Mouse (Mus musculus) thymus, adult 2 months (tissue): ENCODE measurements at regions not wholly inside any gene's neighbourhood (a gene's known extent, or its start where the extent isn't known, plus 50 kb on each side); places are given as distances from the start of the nearest gene placed in this dataset.

Source experiments
- DNase-seq: peaks from one replicate; pipeline ENCODE4 v3.0.0; 2021
- H3K27ac ChIP-seq: fragments of 200-500 bp; 2 replicates; pipeline ENCODE4 v1.5.1; 2012; ENCODE audit warnings: low read length, control low read depth; ENCODE audit not compliant: control insufficient read depth, insufficient read depth
- H3K27me3 ChIP-seq: fragments of 200-500 bp; 2 replicates; pipeline ENCODE4 v1.6.1; 2012; ENCODE audit warnings: mild to moderate bottlenecking, low read length, moderate library complexity, mixed read lengths; ENCODE audit not compliant: control insufficient read depth, insufficient read depth
- H3K36me3 ChIP-seq: fragments of 200-500 bp; 2 replicates; pipeline ENCODE4 v1.6.1; 2012; ENCODE audit warnings: mild to moderate bottlenecking, low read length, moderate library complexity; ENCODE audit not compliant: control insufficient read depth, insufficient read depth
- H3K4me1 ChIP-seq: fragments of 200-500 bp; replicated peaks from 2 replicates; pipeline ENCODE4 v1.6.1; 2012; ENCODE audit warnings: low read length; ENCODE audit not compliant: control insufficient read depth, insufficient read depth
- H3K4me3 ChIP-seq: fragments of 200-500 bp; 2 replicates; pipeline ENCODE4 v1.5.1; 2012; ENCODE audit warnings: mild to moderate bottlenecking, low read length, control low read depth, moderate library complexity; ENCODE audit not compliant: control insufficient read depth, insufficient read depth
- CTCF ChIP-seq: fragments of 200-500 bp; IDR thresholded peaks from 2 replicates; pipeline ENCODE4 v1.5.1; 2012; ENCODE audit warnings: mild to moderate bottlenecking, control low read depth, low read length, moderate library complexity, borderline replicate concordance; ENCODE audit not compliant: control insufficient read depth, poor library complexity, insufficient read depth; ENCODE audit errors: extremely low read depth
- POLR2A ChIP-seq: fragments of 200-500 bp; IDR thresholded peaks from 2 replicates; pipeline ENCODE4 v1.6.1; 2012; ENCODE audit warnings: mild to moderate bottlenecking, low read length, control low read depth, moderate library complexity; ENCODE audit not compliant: control insufficient read depth, poor library complexity, insufficient read depth; ENCODE audit errors: extremely low read depth
- WGBS: fragments of 180-500 bp; shearing (Covaris S2); methylation state at CpG from one replicate; pipeline ENCODE4 v1.1.7; 2018; 5-methylcytosine and 5-hydroxymethylcytosine counted together

DNA sequence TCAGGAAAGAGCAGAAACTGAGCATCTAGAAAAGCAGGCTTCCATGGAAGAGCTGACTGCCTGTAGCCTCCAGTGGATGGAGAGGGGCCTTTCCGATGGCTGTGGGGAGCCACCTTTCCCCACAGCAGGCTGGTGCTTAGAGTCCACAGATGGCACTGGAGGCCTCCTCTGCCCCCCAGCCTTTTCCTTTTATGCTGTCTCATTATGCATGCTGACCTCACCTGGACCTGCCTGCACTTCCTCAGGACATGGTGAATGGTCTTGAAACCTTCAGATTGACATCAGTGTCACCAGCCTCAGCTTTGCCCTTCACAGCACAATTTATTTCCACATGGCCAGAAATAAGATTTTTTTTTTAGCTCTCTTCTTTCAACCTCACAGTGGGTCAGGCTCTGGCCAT lies 205.8 kb upstream of the Nlrp1b start:
- Histone ChIP-seq H3K4me3 (no peak overlapping the region), H3K27ac (no peak overlapping the region), H3K36me3 (no peaks in the 10 kb centered on the region), H3K4me1 (no peaks in the 10 kb centered on the region), H3K27me3 (no peaks in the 10 kb centered on the region; the same call in 1 of the 2 replicates)
- no peak for TF ChIP-seq POLR2A
- no peak for DNase-seq
- 87% methylated on average over 1 of the region's 1 CpGs for WGBS

DNA sequence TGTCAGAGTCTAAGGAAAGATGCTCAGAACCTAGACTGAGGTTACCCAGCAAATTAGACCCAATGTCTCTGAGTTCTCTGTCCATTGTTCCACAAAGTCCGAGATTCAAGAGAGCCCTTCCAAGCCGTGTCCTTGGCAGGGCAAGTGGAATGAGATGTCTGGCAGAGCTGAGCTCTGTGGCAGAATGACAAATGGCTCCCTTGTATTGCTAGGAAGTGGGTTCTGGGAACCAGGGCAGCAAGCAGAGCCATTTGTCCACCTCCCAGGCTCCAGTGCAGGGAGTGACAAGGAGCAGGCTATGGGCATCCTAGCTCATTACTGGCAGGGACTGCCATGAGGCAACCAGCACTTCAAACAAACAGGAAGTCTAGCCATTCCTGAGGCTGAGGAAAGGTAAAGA lies 206.3 kb upstream of the Nlrp1b start:
- TF ChIP-seq POLR2A (no peak), CTCF (no peak)
- WGBS: 40% methylated on average over 2 of the region's 2 CpGs
- Histone ChIP-seq H3K27ac (no peak overlapping the region), H3K36me3 (no peaks in the 10 kb centered on the region), H3K4me1 (no peaks in the 10 kb centered on the region), H3K27me3 (no peaks in the 10 kb centered on the region; the same call in 1 of the 2 replicates), H3K4me3 (no peak overlapping the region)
- no peak for DNase-seq

DNA sequence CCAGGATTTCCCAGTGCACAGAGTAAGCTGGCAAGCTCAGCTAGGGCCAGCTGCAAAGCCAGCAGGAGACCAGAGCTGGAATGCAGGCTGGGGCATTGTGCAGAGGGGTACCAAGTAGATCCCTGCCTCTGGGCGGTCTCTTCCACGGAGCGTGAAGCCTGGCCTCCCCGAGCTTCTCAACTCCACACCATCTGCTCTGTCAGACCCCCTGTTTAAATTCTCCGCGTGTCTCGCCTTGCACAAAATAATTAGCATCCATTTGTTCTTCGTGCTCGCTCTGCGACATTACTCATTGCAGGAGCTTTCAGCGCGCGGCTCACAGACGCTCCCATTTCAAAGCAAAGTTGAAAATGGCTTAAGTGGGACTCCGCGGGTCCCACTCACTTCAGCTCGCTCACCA lies 209.3 kb upstream of the Nlrp1b start:
- no peak for DNase-seq
- TF ChIP-seq CTCF (no peak), POLR2A (no peak)
- H3K27ac ChIP-seq: no peak overlapping the region
- WGBS: 20% methylated on average over 17 of the region's 17 CpGs
- no peaks in the 10 kb centered on the region for H3K4me1 ChIP-seq
- no peak overlapping the region for H3K4me3 ChIP-seq
- H3K36me3 ChIP-seq: no peaks in the 10 kb centered on the region
- H3K27me3 ChIP-seq: no peaks in the 10 kb centered on the region; the same call in 1 of the 2 replicates

DNA sequence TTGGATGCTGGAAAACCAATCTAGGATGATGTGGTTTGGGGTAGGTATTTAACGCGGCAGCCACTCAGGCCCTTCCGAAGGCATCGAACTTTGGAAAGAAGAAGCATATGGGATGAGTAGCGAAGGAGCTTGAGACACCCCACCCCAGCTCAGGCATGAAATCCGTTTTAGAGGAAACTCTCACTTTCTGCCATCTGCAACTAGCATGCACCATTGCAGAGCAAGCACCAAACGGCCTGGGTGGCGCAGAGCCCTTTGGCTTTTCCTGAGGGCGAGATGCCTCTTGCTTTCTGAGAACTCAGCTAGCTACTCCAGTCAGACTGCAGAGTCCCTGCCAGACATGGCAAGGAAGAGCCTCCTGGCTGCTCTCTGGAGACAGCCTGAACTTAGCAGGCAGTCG lies 209.9 kb upstream of the Nlrp1b start:
- no peak for TF ChIP-seq CTCF
- TF ChIP-seq POLR2A: no peak
- Histone ChIP-seq H3K4me3 (no peak overlapping the region), H3K27ac (no peak overlapping the region), H3K27me3 (no peaks in the 10 kb centered on the region; the same call in 1 of the 2 replicates), H3K4me1 (no peaks in the 10 kb centered on the region), H3K36me3 (no peaks in the 10 kb centered on the region)
- WGBS: 60% methylated on average over 10 of the region's 10 CpGs
- no peak for DNase-seq

DNA sequence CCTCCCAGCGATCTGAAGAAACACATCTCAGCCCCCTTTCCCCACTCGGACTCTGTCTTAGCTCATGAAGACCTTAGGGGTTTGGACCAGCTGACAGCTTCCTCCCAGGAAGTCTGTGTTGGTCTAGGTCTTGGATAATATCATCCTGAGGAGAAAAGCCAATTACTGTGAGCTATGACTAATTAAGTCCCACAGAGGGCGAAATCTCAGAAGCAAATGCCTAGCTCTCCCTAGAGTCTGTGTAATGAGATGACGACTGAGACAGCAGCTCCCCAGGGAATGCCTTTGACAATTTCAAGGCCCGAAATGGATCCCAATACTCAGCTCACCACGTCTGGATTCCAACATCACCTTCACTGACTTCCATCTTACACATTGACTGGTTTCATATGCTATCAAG lies 213.5 kb upstream of the Nlrp1b start:
- no peaks in the 10 kb centered on the region for H3K36me3 ChIP-seq
- H3K4me1 ChIP-seq: no peaks in the 10 kb centered on the region
- WGBS: 70% methylated on average over 6 of the region's 6 CpGs
- H3K27ac ChIP-seq: no peak overlapping the region
- no peak overlapping the region for H3K4me3 ChIP-seq
- H3K27me3 ChIP-seq: no peaks in the 10 kb centered on the region; the same call in 1 of the 2 replicates
- TF ChIP-seq POLR2A (no peak), CTCF (no peak)
- no peak for DNase-seq

DNA sequence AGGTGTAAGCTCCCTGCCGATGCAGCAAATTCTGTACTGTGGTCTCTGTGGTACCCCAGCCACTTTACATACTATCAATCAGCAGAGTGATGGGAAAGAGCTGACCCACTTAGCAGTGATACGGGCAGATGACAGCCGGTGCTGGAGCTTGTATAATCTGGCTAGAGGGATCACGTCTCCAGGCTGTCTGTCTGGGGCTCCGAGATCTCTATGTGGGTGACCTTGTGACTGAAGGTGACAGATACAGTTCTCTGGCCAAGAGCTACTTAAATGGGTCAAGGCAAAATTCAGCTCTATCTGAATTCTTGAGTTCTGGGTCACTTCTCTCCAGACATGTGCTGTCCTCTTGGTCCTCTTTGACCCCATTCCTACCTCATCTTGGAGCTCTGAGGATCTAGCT lies 216.1 kb upstream of the Nlrp1b start:
- WGBS: 88% methylated on average over 5 of the region's 5 CpGs
- TF ChIP-seq POLR2A (no peak), CTCF (no peak)
- Histone ChIP-seq H3K4me3 (no peak overlapping the region), H3K4me1 (no peaks in the 10 kb centered on the region), H3K36me3 (no peaks in the 10 kb centered on the region), H3K27ac (no peak overlapping the region), H3K27me3 (no peaks in the 10 kb centered on the region)
- DNase-seq: no peak

DNA sequence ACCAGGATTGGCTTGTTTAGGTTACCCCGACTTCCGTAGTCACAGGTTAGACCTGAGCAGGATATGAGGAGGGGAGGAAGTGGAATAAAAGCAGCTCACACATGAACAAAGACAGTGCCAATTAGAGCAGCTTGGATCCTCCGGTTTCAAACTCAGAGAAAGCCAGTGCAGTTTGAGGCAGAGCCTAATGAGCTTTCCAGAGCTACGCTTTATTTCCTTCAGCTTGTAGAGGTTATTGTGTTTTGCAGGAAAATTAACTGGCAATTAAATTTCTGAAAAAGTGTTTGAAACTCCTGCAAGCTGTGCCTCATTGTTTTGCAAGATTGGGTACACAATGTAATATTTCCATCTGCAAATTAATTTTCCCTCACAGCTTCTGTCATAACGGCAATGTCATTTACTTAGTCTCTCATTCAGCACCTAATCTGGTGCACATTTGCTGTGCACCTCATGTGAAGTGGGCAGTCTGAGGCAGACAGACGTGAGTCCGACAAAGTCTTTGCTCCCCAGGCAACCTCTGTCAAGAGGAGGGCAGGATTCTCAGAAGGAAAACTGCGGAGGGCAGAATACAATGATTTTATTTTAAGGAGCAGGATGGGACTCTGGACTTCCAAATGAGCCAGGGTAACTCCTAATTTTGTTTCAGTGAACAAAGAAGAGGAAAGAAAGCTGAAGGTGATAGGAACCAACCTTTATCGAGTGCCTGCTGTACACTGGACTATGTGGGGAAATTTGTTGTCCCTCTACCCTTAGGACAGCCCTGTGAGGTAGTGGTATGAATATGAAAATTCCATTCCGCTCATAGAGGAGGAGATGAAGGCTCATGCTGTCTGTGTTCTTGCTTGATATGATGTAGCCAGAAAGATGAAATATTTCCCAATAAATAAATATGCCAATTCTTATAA lies 217.6 kb upstream of the Nlrp1b start:
- Histone ChIP-seq H3K4me3 (no peak overlapping the region), H3K27me3 (no peaks in the 10 kb centered on the region), H3K36me3 (no peaks in the 10 kb centered on the region), H3K27ac (no peak overlapping the region), H3K4me1 (no peaks in the 10 kb centered on the region)
- 85% methylated on average over 10 of the region's 10 CpGs for WGBS
- TF ChIP-seq POLR2A: no peak
- TF ChIP-seq CTCF: no peak
- DNase-seq: no peak
